Mouse (Mus musculus) left cerebral cortex, adult 18-20 months (tissue): Measurements from ENCODE around the gene Huwe1. TPM values are rescaled to one million over a fixed set of nuclear protein-coding genes. Genes with fewer than 3 reads are reported as not detected.

Experiments
- DNase-seq, 2 experiments: peaks; one replicate each; pipeline ENCODE4 v3.0.0; 2021 to 2022; ENCODE audit warnings: low spot score in 2 of 2, mixed read lengths in 1 of 2
- long read RNA-seq, 2 experiments: library from polyadenylated mRNA; stranded (forward); transcript quantifications; one replicate each; pipeline ENCODE4 v2.0.0; 2021
- total RNA-seq, 2 experiments: library from RNA; stranded (reverse); gene quantifications; 2 replicates each; pipeline ENCODE4 v1.2.3; 2021

The Huwe1 gene
- 100 to 1,000 TPM; 255 to 264 TPM for total RNA-seq
- long read RNA-seq, experiment 1, partial matches to known transcripts = 32 of 34 reads
- long read RNA-seq, experiment 1, other reads (novel, unspliced or antisense) = 2 of 34 reads
- long read RNA-seq, experiment 2, partial matches to known transcripts = 19 of 23 reads
- long read RNA-seq, experiment 2, other reads (novel, unspliced or antisense) = 2 of 23 reads

DNA sequence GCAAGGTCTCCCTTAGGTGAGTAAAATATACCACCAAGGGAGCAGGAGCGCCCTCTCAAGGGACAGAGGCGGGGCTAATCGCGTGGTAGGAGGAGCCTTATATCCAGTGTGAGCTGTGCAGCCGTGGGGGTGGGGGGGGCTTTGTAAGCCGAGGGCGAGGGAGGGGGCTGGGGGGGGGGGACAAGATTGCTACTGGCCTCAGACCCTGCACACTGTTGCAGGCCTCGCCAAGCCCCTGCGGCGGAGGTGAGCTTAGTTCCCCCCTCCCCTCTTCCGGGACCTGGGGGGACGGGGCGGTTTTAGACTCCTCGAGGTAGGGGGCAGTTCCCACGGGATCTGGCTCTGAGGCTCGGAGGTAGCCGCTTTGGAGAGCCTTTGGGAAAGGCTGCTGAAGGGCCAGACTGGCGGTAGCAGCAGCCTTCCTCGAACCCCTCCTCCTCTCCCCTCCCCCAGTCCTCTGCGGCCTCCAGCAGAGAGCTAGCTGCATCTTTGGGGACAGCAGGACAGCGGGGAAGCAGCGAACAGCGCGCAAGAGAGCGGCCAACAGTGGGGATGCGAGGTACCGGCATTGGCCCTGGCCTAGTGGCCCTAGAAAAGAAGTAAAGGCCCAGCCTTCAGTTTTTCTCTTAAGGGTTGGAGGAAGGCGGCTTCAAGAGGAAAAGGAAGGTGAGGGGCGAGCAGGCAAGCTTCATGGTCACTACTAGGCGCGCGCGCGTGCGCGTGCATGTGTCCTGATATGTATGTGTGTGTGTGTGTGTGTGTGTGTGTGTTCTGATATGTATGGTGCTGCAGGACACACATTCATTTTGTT is at the start of gene Huwe1:
Gene Huwe1 (plus strand): TSS at position 107 of the 811 bp plus-strand sequence.
- DNase-seq = peak; percentile 43 to 56

- DNase-seq = no peak
Observed at GRCm38 (mm10) chrX:151780348-151780747, 20.3 kb upstream of the Huwe1 start.

- no peak for DNase-seq
Observed at GRCm38 (mm10) chrX:151782939-151783338, 17.7 kb upstream of the Huwe1 start.

- DNase-seq = no peak
Observed at GRCm38 (mm10) chrX:151792766-151793165, 7.8 kb upstream of the Huwe1 start.

DNA sequence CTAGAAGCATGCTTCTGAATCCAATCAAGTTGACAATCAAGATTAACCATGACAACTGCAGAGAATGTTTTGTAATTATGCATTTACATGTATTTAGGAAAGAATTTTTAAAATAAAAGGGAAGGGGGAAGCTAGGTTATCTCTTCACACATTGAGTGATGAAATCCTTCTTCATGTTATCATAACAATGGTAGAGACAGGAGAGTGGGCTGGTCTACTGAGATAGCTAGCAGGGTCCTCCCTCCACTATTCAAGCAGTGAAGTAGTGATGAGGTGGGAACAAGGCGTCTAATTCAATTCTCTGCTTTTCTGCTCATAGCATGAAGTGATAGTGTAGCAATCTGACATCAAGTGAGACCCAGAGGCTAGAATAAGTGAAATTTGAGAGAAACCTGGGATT is 2.6 kb upstream of the Huwe1 start:
- no peak for DNase-seq

GRCm38 (mm10) chrX:151802328-151802955 is 1.8 kb downstream of the Huwe1 start:
- no peak for DNase-seq

GRCm38 (mm10) chrX:151802956-151803776 is 2.6 kb downstream of the Huwe1 start:
- DNase-seq = peak; percentile 89 to 92

DNA sequence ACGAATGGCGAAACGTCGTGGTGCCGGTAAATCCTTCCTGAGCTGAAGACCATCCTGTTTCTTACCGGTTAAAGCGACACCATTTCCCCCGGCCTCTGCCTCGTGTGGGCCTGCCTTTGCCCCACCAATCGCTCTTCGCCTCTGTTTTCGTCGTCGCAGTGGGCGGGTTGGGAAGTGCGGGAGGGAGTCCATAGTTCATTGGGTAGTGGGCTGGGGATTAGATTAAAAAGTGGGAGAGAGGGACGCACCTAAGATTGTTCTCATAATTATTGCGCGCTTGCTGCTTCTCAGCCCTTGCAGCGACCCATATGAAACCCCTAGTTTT is 3.1 kb downstream of the Huwe1 start:
- DNase-seq = peak; percentile 8 to 48

DNA sequence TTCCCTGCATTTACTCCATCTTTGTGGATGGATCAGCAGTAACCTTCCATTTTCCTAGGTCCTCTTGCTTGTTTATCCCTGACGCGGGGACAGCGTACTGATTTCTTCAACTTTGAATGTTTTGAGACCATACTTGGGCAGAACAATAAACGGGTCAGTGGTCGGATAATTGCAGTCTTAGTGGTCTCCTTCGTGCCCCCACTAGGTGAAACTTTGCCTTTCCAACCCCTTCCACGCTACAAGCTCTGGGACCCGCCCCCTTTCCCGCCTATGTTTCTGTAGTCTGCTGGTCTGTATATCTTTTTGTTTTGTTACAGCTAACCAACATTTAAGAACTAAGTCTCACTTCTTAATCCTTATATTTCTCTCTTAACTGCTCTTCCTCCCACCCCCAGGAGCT is 3.8 kb downstream of the Huwe1 start:
- no peak for DNase-seq

DNA sequence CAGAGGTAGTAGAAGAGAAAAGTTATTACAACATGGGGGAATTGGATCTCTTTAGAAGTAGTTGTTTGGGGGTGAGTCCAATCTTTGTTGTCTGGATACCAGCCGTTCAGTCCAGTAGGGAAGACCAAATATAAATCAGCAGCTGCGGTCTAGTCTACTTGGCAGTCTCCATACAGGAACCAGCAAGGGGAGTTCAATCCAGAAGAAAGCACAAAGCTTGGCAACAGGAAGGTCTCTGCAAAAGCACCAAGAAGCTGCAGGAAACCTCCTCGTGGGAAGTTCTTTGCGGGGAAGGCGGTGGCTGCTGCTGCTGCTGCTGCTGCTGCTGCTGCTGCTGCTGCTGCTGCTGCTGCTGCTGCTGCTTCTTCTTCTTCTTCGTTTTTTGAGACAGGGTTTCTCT is 10.9 kb downstream of the Huwe1 start:
- no peak for DNase-seq

DNA sequence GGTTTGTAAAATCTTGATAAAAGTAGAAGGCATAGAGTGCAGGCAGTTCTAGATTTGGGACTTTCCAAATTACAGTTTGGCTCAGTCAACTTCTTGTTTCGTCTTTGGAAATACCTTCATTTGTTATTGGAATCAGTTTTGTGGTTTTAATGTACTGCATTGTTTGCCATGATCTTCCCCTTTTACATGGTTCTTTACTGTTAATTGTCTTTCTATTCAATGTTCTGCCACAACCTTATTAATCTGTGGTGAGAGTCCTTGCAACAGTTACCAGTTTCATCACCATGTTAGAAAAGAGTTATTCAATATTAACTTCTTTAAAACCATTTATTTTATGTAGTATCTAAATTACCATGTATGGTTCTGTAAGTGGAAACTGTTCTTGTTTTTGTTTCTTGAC is 13.0 kb downstream of the Huwe1 start:
- no peak for DNase-seq

GRCm38 (mm10) chrX:151817712-151818111 is 17.1 kb downstream of the Huwe1 start:
- DNase-seq = no peak

- DNase-seq = no peak
Observed at GRCm38 (mm10) chrX:151828971-151829370, 28.4 kb downstream of the Huwe1 start.

DNA sequence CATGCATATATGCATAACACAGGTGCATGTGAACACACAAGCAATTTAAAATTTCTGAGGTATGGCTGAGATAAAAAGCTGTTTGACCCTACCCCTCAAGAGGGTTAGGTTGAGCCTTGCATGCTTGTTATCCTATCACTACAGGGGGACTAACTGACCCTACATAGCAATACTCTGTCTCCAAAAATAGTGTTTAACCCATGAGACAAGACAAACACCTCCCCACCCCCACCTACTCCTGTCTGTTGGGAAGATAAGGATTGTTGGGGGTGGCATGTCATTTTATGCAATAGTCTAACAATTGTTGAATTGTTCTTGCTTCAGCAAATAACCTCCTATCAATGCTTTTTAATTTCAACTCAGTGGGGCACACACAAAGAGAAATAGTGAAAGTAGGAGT is 30.7 kb downstream of the Huwe1 start:
- no peak for DNase-seq

DNA sequence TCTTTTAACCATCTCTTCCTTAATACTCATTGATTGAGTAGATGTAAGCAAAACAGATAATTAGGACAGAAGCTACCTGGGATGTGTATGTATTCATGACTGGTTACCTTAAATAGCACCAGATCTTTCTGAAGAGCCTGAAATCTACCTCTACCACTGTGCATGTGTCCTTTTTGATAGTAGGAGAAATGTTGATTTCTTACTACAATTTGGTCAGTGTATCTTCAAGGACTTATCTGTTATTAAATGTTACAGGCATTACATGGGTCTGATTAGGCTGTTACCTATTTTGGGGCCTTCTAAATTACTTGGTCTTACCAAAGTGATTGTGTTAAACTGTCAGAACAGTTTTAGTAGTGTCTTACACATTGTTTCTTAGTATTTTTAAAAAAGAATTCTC is 32.4 kb downstream of the Huwe1 start:
- DNase-seq = no peak

GRCm38 (mm10) chrX:151859436-151859835 is 58.8 kb downstream of the Huwe1 start:
- DNase-seq = no peak

GRCm38 (mm10) chrX:151910692-151911091 is 110.1 kb downstream of the Huwe1 start:
- no peak for DNase-seq

GRCm38 (mm10) chrX:151912267-151912666 is 111.7 kb downstream of the Huwe1 start:
- DNase-seq = no peak

DNA sequence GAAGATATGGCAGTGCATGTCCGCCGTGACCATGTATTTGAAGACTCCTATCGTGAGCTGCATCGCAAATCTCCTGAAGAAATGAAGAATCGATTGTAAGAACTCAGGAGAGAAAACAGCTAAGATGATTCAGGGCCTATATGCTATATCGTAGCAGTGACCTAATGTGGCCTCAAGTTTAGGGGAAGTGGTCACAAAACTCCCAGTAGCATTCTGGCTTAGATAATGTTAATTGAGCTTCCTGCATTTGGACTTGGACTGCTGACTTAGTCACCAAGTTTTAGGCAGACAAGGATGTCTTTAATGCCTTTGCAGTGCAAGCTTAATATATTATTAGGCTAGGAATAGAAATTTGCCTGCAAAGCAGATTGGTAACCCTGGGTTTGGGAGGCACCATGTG is 128.8 kb downstream of the Huwe1 start:
- DNase-seq = no peak

- no peak for DNase-seq
Observed at GRCm38 (mm10) chrX:151938852-151939251, 138.2 kb downstream of the Huwe1 start.

GRCm38 (mm10) chrX:151946986-151947385 is 146.4 kb downstream of the Huwe1 start:
- DNase-seq = peak in 1 of 2 experiments; percentile 2

GRCm38 (mm10) chrX:151947781-151948180 is 147.2 kb downstream of the Huwe1 start:
- DNase-seq = no peak
